Mouse (Mus musculus) midbrain, embryonic 12.5 days (tissue): ENCODE data around the gene Gm10057. TPM values are rescaled to one million over a fixed set of nuclear protein-coding genes. Genes with fewer than 3 reads are reported as not detected.
"Not testable (repeated sequence)": the region's sequence is repeated elsewhere in the genome, so short reads cannot be mapped to it uniquely, and the experiment has no call there.

Source experiments
- ATAC-seq: fragments of 200-750 bp; cut with Nextera tagmentation; 2 replicates; pipeline ENCODE4 v1.8.0; 2017; ENCODE audit warnings: low read depth, moderate TSS enrichment, moderate library complexity; ENCODE audit not compliant: low FRiP score
- H3K27ac ChIP-seq: fragments of 300-500 bp; sonication (generic); replicated peaks from 2 replicates; pipeline ENCODE4 v1.5.1; 2016; ENCODE audit warnings: mild to moderate bottlenecking
- H3K27me3 ChIP-seq: fragments of 300-500 bp; sonication (generic); 2 replicates; pipeline ENCODE4 v1.6.1; 2016; ENCODE audit warnings: mild to moderate bottlenecking
- H3K36me3 ChIP-seq: fragments of 300-500 bp; sonication (generic); 2 replicates; pipeline ENCODE4 v1.6.1; 2016
- H3K4me1 ChIP-seq: fragments of 300-500 bp; sonication (generic); 2 replicates; pipeline ENCODE4 v1.6.1; 2016
- H3K4me2 ChIP-seq: fragments of 300-500 bp; sonication (generic); replicated peaks from 2 replicates; pipeline ENCODE4 v1.6.1; 2016; ENCODE audit warnings: mild to moderate bottlenecking, moderate library complexity
- H3K4me3 ChIP-seq: fragments of 300-500 bp; sonication (generic); 2 replicates; pipeline ENCODE4 v1.5.1; 2016; ENCODE audit warnings: mild to moderate bottlenecking
- H3K9ac ChIP-seq: fragments of 300-500 bp; sonication (generic); replicated peaks from 2 replicates; pipeline ENCODE4 v1.6.1; 2016; ENCODE audit warnings: mild to moderate bottlenecking, moderate library complexity
- H3K9me3 ChIP-seq: fragments of 300-500 bp; sonication (generic); 2 replicates; pipeline ENCODE4 v1.6.1; 2016; ENCODE audit warnings: mild to moderate bottlenecking
- polyA plus RNA-seq: library from polyadenylated mRNA; unstranded; fragments of >200 nt; fragmentation: Nextera tagmentation; extraction: Ambion mirVana; gene quantifications from 2 replicates; pipeline ENCODE4 v1.2.1, GENCODE M21; 2016

Gene Gm10057
- not detected in 2 replicates for polyA plus RNA-seq

DNA sequence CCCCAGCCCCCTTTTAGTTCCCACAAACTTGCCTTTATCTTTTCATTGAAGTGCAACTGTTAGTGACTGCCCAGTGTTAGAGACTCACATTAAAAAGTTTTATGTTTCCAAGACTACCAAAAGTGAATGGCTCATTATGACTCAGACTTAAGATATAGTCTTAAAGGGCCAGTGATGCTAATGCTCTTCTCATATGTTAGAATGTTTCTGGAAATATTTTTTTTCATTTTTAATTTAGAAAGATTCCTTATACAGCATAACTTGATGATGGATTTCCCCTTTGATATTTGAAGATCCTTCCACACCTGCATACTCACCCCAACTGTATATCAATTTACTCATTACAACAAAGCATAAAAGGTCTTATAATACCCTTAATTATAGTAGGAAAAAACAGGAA is at the start of gene Gm10057:
Gene Gm10057 (minus strand): TSS at position 101 of the 400 bp plus-strand sequence.
- H3K9me3 ChIP-seq, H3K4me1 ChIP-seq, H3K27me3 ChIP-seq, ATAC-seq, H3K4me3 ChIP-seq, H3K4me2 ChIP-seq, H3K9ac ChIP-seq, H3K27ac ChIP-seq, H3K36me3 ChIP-seq: not testable (repeated sequence)

- H3K9ac ChIP-seq, H3K27me3 ChIP-seq, ATAC-seq, H3K9me3 ChIP-seq, H3K4me2 ChIP-seq, H3K36me3 ChIP-seq, H3K4me3 ChIP-seq, H3K27ac ChIP-seq, H3K4me1 ChIP-seq: not testable (repeated sequence)
Observed at GRCm38 (mm10) chrX:154033727-154034126, 21.1 kb downstream of the Gm10057 start, which contains the start of gene 4921511M17Rik. TSS of gene 4921511M17Rik (minus strand) at chrX:154033827.

- not testable (repeated sequence) for H3K4me2 ChIP-seq, H3K4me1 ChIP-seq, H3K36me3 ChIP-seq, H3K9me3 ChIP-seq, H3K27me3 ChIP-seq, H3K27ac ChIP-seq, H3K4me3 ChIP-seq, H3K9ac ChIP-seq, ATAC-seq
Observed at GRCm38 (mm10) chrX:154012540-154012939, 42.3 kb downstream of the Gm10057 start, which contains the start of gene Samt1. TSS of gene Samt1 (minus strand) at chrX:154012640.

Other genes starting within 250 kb of the Gm10057 start
- 11.8 and 15.1 TPM in 2 replicates for gene Spin2c, start 222.8 kb downstream of the Gm10057 start, polyA plus RNA-seq
- not detected in 2 replicates for gene Samt1, start 42.4 kb downstream of the Gm10057 start, polyA plus RNA-seq
- gene 4921511M17Rik, start 21.2 kb downstream of the Gm10057 start, polyA plus RNA-seq: not detected in 2 replicates
- not detected in 2 replicates for gene Gm15140, start 65.6 kb upstream of the Gm10057 start, polyA plus RNA-seq